Mouse (Mus musculus) stomach, embryonic 16.5 days (tissue): Measurements from ENCODE around the gene Il34. TPM values are rescaled to one million over a fixed set of nuclear protein-coding genes. Genes with fewer than 3 reads are reported as not detected.
A peak's percentile ranks its signal among the peaks of the same experiment; 100 is the strongest.

Source experiments
- ATAC-seq: fragments of 200-750 bp; cut with Nextera tagmentation; 2 replicates; pipeline ENCODE4 v1.8.0; 2017; ENCODE audit warnings: moderate number of reproducible peaks, moderate TSS enrichment; ENCODE audit not compliant: insufficient read depth, low FRiP score
- H3K27ac ChIP-seq: fragments of 300-500 bp; sonication (generic); 2 replicates; pipeline ENCODE4 v1.5.1; 2014; ENCODE audit warnings: low read length
- H3K27me3 ChIP-seq: fragments of 300-500 bp; sonication (generic); 2 replicates; pipeline ENCODE4 v1.6.1; 2014; ENCODE audit warnings: low read length, control low read depth, mixed read lengths; ENCODE audit not compliant: control insufficient read depth, insufficient read depth
- H3K36me3 ChIP-seq: fragments of 300-500 bp; sonication (generic); 2 replicates; pipeline ENCODE4 v1.6.1; 2014; ENCODE audit warnings: low read length; ENCODE audit not compliant: control insufficient read depth, insufficient read depth
- H3K4me1 ChIP-seq: fragments of 300-500 bp; sonication (generic); 2 replicates; pipeline ENCODE4 v1.6.1; 2014; ENCODE audit warnings: low read length, control low read depth, mixed read lengths; ENCODE audit not compliant: control insufficient read depth, insufficient read depth
- H3K4me2 ChIP-seq: fragments of 300-500 bp; sonication (generic); 2 replicates; pipeline ENCODE4 v1.6.1; 2014; ENCODE audit warnings: low read depth, low read length, mixed read lengths
- H3K4me3 ChIP-seq: fragments of 300-500 bp; sonication (generic); replicated peaks from 2 replicates; pipeline ENCODE4 v1.5.1; 2014; ENCODE audit warnings: mild to moderate bottlenecking, low read length
- H3K9ac ChIP-seq: fragments of 300-500 bp; sonication (generic); 2 replicates; pipeline ENCODE4 v1.6.1; 2014; ENCODE audit warnings: low read length
- H3K9me3 ChIP-seq: fragments of 300-500 bp; sonication (generic); replicated peaks from 2 replicates; pipeline ENCODE4 v1.6.1; 2016; ENCODE audit warnings: low read length, control low read depth; ENCODE audit not compliant: control insufficient read depth
- WGBS: fragments of 180-500 bp; shearing (Covaris S2); extraction: QIAGEN DNeasy Blood & Tissue Kit; methylation state at CpG from one replicate; pipeline ENCODE4 v1.1.7; 2014; 5-methylcytosine and 5-hydroxymethylcytosine counted together
- polyA plus RNA-seq: library from polyadenylated mRNA; unstranded; fragments of >200 nt; fragmentation: Nextera tagmentation; extraction: Ambion mirVana; gene quantifications from 2 replicates; pipeline ENCODE4 v1.2.1, GENCODE M21; 2015

Gene Il34
- polyA plus RNA-seq, 1 experiment from 2014 or later = 2.9 TPM

DNA sequence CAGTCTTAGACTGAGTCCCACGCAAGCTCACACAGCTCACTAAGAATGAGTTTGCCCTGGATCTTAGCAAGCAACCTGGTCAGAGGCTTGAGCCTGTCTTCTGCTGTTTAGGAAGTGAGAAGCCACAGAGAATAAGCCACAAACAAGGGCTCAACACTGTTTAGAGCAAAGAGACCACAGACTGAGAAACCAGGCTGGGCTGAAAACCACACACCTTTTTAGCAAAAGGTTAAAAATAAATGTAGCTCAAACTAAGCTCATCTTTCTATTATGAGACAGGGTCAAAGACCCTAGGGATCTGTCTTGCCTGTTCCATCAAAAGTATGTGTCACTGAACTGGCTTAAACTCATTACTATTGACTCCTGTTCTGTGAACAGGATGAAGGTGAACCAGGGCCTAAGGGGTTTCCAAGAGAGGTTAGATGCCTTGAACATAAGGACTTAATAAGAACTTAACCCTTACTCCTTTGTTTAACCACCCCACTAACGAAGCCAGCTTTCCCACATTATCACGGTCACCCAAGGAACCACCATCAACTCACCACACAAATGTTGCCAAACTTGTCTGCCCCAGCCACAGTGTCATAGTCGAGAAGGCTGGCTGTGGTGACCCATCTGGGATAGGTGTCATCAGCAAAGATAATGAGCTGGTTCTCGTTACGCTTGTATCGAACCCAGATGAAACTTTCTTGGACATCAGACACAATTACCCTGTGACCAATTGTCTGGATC, 7.5 kb upstream of the Il34 start:
- Histone ChIP-seq H3K4me2 (no peak overlapping the region), H3K36me3 (peaks cover 33% of the 10 kb centered on the region), H3K4me3 (no peak overlapping the region), H3K27ac (no peak overlapping the region), H3K9me3 (no peaks in the 10 kb centered on the region), H3K9ac (no peak overlapping the region), H3K27me3 (no peaks in the 10 kb centered on the region), H3K4me1 (peaks cover 13% of the 10 kb centered on the region)
- ATAC-seq = no peak
- WGBS = 90% methylated on average over 7 of the region's 7 CpGs

DNA sequence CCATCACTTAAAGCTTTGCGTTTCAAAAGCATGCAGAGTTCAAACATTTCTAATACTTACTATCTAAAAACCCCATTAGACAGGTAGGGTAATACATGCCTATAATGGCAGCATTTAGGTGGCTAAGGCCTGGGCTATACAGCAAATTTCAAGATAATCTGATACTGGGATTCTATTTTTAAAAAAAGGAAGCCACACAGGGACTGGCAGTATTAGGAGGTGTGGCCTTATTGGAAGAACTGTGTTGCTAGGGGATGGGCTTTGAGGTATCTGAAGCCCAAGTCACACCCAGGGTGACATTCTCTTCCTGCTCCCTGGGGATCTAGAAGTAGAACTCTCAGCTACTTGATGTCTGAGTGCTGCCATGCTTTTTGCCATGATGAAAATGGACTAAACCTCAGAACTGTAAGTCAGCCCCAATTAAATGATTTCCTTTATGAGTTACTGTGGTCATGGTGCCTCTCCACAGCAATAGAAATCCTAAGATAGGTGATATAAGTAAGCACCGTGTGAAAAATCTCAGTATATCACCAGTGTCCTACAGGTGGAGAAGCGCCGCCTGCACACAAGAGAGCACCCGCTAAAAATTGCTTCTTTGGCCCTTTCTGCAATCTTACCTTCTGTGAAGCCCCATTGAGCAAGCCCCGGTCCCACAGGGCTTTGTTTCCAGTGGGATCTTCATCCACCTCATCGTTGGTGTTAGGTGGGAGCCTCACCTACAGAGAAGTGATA, 6.8 kb upstream of the Il34 start:
- peaks cover 15% of the 10 kb centered on the region for H3K4me1 ChIP-seq
- H3K36me3 ChIP-seq = peaks cover 28% of the 10 kb centered on the region
- H3K4me3 ChIP-seq = no peak overlapping the region
- 96% methylated on average over 7 of the region's 7 CpGs for WGBS
- no peak for ATAC-seq
- H3K27ac ChIP-seq = no peak overlapping the region
- H3K27me3 ChIP-seq = no peaks in the 10 kb centered on the region
- no peak overlapping the region for H3K9ac ChIP-seq
- no peaks in the 10 kb centered on the region for H3K9me3 ChIP-seq
- H3K4me2 ChIP-seq = no peak overlapping the region

DNA sequence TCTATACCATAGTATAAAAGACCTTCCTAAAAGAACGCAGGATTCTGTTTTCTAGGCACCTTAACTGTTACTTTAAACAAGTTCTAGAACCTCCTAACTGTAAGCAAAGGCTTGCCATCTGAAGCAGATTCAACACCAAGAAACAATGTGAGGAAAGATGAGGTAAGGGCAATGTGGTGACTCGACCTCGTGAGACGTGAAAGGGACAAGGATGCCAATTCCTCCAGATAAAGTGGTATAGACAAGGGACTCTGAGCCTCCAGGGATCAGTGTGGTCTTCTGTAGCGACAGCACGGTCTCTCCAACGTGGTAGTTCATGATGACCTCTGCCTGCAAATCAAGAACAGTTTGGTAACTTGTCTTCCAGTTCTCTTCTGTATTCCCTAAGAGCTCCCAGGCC, 6.1 kb upstream of the Il34 start:
- H3K9me3 ChIP-seq = no peaks in the 10 kb centered on the region
- H3K36me3 ChIP-seq = peaks cover 26% of the 10 kb centered on the region
- no peak for ATAC-seq
- H3K9ac ChIP-seq = no peak overlapping the region
- H3K27ac ChIP-seq = no peak overlapping the region
- no peaks in the 10 kb centered on the region for H3K27me3 ChIP-seq
- 92% methylated on average over 7 of the region's 7 CpGs for WGBS
- H3K4me3 ChIP-seq = no peak overlapping the region
- H3K4me1 ChIP-seq = peaks cover 15% of the 10 kb centered on the region
- no peak overlapping the region for H3K4me2 ChIP-seq

DNA sequence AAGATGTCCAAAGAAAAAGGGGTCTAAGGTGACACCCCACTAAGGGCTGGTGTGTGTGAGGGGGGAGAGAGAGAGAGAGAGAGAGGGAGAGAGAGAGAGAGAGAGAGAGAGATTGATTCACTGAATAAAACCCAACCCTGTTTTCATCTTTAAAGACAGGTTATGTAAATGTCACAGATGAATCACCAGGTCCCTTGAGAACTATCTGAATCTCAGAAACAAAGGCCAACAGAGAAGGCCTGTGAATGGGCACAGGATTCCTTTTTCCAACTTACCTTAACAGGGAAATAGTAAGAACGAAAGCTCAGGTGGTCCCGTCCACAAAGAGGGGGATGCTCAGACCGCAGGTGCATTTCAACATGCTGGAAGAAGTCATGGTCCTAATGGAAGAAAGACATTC, 5.4 kb upstream of the Il34 start:
- Histone ChIP-seq H3K27ac (no peak overlapping the region), H3K36me3 (peaks cover 24% of the 10 kb centered on the region), H3K4me3 (no peak overlapping the region), H3K9ac (no peak overlapping the region), H3K27me3 (no peaks in the 10 kb centered on the region), H3K4me2 (no peak overlapping the region), H3K4me1 (peaks cover 15% of the 10 kb centered on the region), H3K9me3 (no peaks in the 10 kb centered on the region)
- no peak for ATAC-seq
- 93% methylated on average over 3 of the region's 3 CpGs for WGBS

DNA sequence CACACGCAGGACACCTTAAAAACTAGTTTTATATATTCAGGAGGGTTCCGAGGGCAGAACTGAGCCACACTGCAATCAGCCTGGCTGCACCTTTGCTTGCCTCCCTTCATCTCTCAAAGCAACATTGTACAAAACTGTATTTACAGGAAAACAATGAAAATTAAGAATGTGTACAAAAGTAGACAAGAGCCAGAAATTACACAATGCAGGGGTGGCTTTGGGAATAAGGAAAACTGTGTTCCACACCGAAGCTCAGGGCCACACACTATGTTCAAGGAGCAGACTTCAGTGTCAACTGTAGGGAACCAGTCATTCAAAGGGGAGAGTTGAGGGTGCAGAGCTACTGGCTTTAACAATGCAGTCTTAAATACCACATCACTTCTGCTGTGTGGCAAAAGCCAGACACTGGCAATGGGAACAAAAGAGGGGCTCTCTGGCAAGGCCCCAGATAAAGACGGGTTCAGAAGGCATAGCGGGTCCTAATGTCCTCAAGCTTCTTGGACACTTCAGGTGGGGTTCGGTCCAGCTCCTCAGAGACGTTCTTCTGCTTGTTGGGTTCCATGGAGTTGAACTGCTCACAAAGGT, 4.8 kb upstream of the Il34 start:
- peaks cover 22% of the 10 kb centered on the region for H3K36me3 ChIP-seq
- H3K4me2 ChIP-seq = no peak overlapping the region
- H3K27ac ChIP-seq = 0 out of 2 replicates have a peak overlapping the region, but pooled peaks have one; percentile 4
- WGBS = 82% methylated on average over 7 of the region's 7 CpGs
- H3K27me3 ChIP-seq = no peaks in the 10 kb centered on the region
- peaks cover 18% of the 10 kb centered on the region for H3K4me1 ChIP-seq
- H3K9ac ChIP-seq = no peak overlapping the region
- no peak overlapping the region for H3K4me3 ChIP-seq
- no peaks in the 10 kb centered on the region for H3K9me3 ChIP-seq
- no peak for ATAC-seq

DNA sequence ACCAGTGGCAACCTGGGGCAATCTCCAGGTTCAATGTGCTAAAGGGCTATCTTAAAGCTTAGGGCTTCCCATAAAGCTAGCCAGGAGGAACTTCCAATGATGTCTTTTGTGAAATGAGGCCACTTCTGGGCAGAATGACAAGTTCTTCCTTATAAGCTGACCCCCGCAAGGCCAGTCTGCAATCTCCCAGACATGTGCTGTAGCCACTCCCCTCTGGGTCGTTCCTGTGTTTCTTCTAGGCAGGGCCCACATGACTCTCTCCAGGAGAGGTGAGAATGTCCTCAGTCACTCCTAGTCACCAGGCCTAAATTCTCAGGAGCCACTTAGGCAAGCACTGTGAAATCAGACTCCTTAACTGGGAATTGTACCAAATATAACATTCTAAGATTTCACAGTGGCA, 4.1 kb upstream of the Il34 start:
- Histone ChIP-seq H3K4me1 (peaks cover 24% of the 10 kb centered on the region), H3K27ac (0 out of 2 replicates have a peak overlapping the region, but pooled peaks have one; percentile 5), H3K9ac (no peak overlapping the region), H3K4me2 (no peak overlapping the region), H3K4me3 (no peak overlapping the region), H3K9me3 (no peaks in the 10 kb centered on the region), H3K27me3 (no peaks in the 10 kb centered on the region), H3K36me3 (peaks cover 20% of the 10 kb centered on the region)
- 25% methylated on average over 2 of the region's 2 CpGs for WGBS
- ATAC-seq = no peak

DNA sequence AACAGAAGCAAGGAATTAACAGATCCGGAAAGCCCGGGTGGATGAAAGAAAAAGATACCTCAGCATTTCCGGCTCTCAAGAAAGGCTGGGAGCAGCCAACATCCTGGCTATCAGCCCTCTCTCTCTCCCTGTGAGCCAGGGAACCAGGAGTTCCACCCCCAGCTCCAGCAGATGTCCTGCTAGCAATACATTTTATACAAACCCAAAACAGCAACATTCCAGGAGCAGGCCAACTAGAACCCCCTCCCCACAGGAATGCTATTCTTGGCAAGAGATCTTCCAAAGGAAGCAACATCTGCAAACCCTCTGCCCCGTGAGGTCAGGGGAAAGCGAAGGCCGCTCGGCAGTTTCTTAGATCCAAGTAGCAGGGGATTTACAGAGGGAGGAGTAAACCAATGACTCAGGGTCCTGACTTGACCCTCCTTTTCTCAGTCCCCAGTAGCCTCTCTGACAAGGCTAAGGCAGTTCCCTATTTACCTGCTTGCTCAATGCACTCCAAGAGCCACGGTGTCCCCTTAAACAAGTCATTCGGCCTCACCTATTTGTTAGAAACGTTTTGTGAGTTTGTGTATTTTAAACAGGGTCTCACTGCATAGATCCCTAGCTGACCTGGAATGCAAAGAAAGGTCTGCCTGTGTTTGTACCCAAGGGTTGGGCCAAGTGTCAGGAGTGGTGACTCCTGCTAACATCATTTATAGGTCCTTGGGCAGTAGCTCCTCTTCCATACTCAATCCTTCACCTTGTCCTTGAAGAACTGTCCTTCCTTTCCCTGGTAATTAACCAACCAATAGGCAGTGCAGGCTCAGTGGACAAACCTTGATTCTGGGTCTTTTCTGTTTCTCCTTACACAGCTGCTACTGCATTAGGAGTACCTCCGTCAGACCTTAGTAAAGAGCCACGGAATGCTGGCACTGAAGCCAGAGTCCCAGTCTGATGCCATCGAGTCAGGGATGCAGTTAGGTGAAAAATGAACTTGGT, 3.1 kb upstream of the Il34 start:
- H3K27me3 ChIP-seq = no peaks in the 10 kb centered on the region
- H3K27ac ChIP-seq = peak overlapping the region; percentile 75
- H3K4me2 ChIP-seq = no peak overlapping the region
- H3K4me3 ChIP-seq = no peak overlapping the region
- no peak overlapping the region for H3K9ac ChIP-seq
- WGBS = 43% methylated on average over 13 of the region's 13 CpGs
- H3K9me3 ChIP-seq = no peaks in the 10 kb centered on the region
- ATAC-seq = peak; percentile 56; the same call in 1 of the 2 replicates
- peaks cover 10% of the 10 kb centered on the region; the same call in 1 of the 2 replicates for H3K36me3 ChIP-seq
- H3K4me1 ChIP-seq = peaks cover 25% of the 10 kb centered on the region

DNA sequence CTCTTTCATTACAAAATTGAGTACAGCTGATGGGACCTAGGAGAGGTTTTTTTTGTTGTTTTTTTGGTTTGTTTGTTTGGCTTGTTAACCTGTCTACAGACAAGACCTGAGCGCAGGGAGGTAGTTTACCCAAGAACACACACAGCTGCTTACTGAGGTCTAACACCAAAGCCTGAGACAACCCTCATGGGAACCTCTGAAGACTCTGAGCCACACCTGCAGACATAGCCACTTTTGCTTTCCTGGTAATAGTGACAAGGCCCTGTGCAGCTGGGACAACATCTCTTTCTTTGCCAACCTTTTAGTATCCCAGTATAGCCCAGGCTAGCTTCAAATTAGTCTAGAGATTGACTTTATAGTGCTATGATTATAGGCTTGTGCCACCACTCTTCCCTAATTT, 422 bp upstream of the Il34 start:
- no peaks in the 10 kb centered on the region for H3K27me3 ChIP-seq
- 75% methylated on average over 1 of the region's 1 CpGs for WGBS
- no peak overlapping the region for H3K27ac ChIP-seq
- H3K4me2 ChIP-seq = no peak overlapping the region
- no peaks in the 10 kb centered on the region for H3K9me3 ChIP-seq
- H3K36me3 ChIP-seq = no peaks in the 10 kb centered on the region
- H3K4me1 ChIP-seq = peaks cover 25% of the 10 kb centered on the region
- ATAC-seq = no peak
- H3K9ac ChIP-seq = no peak overlapping the region
- H3K4me3 ChIP-seq = no peak overlapping the region
